Mouse (Mus musculus) adrenal gland (tissue): Measurements from ENCODE around the gene Rps6kl1.

ENCODE experiments used
- intact Hi-C: fragments of 180-260 bp; cut with DNase I; formaldehyde crosslinking; loops from one replicate; pipeline ENCODE4 v1.15.1; 2025
- long read RNA-seq, 2 experiments: library from polyadenylated mRNA; unstranded; transcript quantifications; one replicate each; pipeline ENCODE4 v2.0.0; 2020; ENCODE audit warnings: borderline replicate concordance in 1 of 2; ENCODE audit not compliant: insufficient replicate concordance in 1 of 2

The Rps6kl1 gene
- long read RNA-seq, experiment 1, partial matches to known transcripts: 2 of 2 reads
- long read RNA-seq, experiment 1, other reads (novel, unspliced or antisense): 0 of 2 reads
- long read RNA-seq, experiment 2: 0 reads

DNA sequence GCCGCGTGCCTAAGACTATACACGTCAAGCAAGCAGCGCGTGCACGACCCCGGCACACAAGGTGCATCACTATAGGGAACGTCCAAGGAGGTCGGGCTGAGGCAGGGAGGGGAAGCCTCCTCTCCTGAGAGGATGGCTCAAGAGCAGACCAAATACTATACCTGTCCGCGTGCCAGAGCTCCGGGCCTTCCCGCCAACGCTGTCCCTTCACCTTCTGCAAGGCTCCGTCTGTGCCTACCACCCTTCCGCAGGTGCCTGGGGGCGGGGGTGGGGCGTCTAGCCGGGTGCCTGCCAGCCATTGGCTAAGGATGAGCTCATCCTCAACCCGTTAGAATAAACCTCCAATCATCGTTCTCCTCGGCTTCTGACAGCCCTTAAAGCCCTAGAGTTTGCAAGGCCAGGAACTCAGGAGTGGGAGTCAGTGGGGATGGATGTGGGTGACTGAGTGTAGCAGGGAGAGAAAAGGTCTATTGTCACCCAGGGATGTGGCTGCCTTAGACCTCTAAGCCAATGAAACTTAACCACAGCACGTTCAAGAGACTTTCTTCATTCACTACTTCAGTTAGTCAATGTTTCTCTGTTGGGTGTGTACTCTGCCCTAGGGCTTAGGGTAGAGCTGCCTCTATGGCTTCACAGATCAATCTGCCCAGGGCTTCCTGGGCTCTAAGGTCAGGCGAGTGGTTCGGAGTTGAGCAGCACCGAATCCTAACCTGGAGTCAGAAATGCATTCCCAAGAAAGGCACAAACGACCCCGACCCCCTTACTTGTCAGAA lies at the start of gene Rps6kl1:
TSS of gene Rps6kl1 (minus strand) at position 263 of the 773 bp plus-strand sequence.
- intact Hi-C loops: no loop called here

DNA sequence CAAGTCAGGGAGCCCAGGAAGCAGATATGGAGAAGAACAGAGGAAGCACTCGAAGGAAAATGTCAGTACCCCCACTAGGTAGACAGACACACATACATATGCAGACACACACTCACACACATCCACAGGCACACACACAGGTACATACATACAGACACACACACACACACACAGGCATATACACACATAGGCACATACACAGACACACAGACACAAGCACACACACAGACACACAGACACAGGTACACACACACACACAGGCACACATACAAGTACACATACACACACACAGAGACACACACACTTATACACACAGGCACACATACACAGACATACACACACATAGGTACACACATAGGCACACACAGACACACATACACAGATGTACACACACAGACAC lies 48.9 kb upstream of the Rps6kl1 start:
- intact Hi-C loops: no loop called here

DNA sequence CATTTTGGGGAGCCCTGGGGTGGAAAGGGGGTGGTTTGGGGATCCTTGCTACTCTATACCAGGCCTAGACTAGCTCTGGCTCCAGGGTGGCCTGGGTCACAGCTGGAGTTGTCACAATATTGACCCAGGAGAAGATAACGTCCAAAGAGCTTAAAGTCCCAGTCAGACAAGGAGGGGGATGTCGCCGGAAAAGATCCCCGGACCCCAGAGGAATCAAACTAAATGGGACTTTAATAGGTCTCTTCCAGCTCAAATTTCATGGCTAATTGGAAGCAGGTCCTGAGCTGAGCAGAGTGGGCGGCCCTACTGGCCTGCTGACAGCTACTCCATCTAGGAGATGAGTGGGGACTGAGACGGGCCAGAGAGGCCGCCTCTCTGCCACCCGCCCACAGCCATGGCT lies 46.9 kb upstream of the Rps6kl1 start:
- intact Hi-C loops: no loop called here

DNA sequence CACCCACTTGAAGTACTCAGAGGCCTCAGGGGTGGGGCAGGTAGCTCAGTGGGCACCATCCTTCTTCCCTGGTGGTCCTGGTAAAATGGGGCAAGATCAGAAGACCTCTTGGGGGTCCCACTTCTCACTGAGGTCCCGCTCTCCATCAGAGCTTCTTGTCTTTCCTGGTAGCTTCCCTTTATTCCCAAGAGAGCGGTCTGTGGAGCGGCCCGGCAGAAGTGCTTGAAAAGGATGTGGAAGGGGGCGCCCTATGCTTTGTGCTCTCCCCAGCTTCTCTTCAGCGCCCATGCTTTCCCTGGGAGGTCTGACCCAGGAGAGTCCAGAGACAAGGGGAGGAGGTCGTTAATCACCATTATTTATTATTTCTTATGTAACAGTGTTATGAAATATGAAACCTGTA lies 46.3 kb upstream of the Rps6kl1 start:
- intact Hi-C loops: no loop called here

DNA sequence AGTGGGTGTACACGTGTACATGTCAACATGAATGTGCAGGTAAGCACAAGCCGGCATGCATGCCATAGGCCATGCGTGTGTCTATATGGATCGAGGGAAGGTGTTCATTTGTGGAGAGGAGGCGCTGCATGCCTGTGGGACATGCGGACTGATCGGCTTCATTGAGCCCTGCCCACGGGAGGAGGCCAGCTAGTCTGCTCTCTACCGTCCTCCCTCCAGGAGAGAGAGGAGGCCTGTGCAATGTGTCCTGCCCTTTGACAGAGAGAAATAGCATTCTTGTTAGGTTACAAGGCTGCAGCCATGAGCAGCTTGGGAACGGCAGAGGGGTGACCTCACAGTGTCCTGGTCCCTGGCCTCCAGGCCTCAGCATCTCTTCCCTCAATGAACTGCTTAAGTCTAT lies 45.1 kb upstream of the Rps6kl1 start:
- intact Hi-C loops: no loop called here

DNA sequence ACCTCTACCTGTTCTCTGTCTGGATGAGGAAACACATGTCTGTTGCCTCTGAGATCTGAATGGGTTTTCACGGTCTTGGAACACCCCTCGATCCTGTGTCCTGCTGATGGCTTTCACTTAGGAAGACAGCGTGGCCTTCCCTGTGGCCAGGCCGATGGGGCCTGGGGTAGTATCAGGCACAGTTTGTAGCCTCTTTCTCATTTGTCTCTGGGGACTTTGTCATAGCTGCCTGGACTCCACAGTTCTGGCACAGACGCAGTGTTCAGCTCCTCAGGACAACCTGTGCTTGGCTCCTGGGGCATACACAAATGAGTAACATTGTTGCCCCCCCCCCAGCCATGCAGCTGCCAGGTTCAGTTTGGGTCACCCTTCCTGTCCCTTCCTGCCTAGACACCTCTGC lies 44.0 kb upstream of the Rps6kl1 start:
- intact Hi-C loops: no loop called here

DNA sequence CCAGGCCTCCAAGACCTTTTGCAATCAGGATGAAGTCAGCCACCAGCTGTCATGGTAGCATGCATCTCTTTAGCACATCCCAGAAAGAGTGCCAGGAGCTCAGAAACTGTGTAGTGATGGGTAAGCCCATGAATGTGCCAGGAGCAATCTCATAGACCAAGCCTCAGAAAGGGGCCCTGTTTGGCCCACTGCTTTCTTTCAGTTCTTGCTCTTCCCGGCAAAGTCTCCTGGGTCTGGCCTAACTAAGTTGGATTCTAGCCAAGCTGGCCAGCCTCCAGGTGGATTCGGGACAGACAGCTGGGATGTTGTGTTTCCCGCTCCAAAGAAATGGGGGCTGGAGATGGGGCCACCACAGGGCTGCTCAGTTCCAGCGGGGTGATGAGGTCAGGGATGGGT lies 43.6 kb upstream of the Rps6kl1 start:
- intact Hi-C loops: no loop called here

DNA sequence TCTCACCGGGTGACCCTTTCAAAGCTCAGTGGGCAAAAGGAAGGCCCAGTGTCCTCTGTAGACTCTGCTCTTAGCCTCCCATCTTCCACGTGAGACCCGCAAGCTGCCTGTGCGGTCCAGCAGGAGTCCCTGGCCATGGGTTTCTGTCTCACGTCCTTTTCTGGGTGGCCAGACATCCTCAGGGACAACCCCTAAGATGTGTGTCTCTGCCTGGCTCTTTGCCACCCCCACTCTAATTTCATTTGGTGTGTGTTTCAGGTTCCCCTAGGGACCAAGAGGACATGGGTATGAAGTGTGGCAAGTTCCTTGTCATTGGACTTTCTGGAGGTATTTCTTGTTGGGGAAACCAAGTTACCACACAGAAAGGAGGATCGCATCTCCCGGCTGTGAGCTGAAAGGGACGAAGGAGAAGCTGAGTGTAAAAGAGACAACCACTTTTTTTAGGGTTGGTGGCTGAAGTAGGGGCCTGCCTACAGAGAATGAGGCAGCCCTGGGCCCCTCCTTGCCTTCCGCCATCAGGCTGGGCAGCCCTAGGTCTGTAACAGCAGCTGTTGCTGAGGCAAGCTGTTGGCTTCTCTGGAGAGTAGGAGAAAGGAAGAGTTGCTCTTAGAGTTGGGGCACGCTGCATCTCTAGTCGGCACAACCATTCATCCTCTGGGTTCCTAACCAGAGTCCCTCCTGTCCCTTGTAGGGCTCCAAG lies 43.0 kb upstream of the Rps6kl1 start:
- intact Hi-C loops: no loop called here

DNA sequence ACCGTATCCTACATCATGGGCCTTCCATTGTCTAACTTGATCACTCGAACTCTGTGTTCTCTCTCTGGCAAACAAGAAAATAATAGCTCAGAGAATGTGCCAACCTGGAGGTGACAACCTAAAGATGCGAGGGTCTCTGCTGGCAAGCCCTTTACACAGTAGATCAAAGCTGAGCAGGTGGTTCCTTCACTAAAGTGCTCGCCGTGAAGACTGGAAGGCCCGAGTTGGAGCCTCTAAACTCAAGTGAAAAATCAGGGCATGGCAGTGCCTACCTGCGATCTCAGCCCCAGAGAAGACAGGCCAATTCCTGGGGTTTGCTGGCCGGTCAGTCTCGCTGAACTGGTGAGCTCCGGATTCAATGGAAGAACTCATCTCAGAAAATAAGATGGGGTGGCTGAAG lies 42.1 kb upstream of the Rps6kl1 start:
- intact Hi-C loops: no loop called here

DNA sequence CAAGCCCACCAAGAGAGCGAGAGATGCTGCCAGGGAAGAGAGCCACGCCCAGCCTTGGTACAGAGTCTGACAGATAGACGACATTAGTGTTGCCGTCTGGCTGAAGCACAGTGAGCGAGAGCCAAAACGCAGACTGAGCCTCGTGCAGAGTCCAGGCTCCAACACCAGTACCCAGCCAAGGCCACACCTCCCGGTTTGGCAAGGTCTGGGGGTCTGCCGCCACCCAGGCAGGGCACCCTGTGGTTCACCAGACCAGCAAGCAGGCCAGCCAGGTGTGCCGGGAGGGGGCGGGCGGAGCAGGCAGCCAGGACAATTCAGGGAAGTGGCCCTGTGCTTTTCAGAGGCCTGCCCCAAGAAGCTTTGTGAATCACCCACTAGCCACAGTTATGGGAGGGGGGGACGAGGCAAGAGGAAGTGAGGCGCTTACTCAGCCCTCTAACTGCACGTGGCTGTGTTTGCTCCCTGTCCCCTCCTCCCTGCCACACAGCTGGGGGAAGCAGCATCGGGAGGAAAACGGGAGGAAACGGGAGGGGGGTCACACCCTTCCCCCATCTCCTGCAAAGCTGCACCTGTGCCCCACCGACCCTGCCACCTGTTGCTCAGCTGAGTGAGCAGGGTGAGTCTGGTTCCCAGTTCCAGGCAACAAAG lies 41.5 kb upstream of the Rps6kl1 start:
- intact Hi-C loops: no loop called here

DNA sequence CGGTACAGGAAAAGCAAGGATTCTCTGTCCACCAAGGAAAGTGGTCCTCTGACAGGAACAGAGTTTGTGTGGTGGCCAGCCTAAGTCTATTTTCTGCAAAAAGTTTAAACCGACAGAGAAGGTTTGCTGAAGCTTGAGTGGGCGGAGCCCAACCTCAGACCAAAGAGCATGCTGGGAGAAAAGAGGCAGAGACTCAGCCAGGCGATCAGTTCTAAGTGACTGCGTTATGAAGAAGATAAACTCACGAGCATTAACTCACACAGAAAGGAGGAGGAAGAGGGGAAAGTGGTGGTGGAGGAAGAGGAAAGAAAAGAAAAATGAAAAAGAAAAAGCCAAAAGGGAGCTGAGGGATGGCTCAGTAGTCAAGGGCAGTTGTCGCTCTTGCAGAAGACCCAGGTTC lies 39.2 kb upstream of the Rps6kl1 start:
- intact Hi-C loops: no loop called here

DNA sequence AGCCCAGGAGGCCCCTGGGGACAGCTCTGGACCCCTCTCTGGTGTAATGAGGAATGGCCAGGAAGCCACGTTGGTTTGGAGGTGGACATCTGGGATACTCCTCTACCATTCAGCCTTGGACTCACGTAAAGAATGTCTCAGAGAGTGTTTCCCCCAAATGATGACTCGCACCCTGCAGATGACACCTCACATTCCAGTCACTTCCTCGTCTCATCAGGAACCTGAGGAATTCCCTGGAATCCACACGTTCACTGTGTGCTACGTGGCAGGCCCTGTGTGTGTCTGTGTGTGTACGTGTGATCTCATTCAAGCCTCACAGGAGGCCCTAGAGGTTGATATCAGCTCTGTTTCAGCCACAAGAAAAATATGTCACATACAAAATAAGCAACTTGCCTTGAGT lies 35.3 kb upstream of the Rps6kl1 start:
- intact Hi-C loops: no loop called here

DNA sequence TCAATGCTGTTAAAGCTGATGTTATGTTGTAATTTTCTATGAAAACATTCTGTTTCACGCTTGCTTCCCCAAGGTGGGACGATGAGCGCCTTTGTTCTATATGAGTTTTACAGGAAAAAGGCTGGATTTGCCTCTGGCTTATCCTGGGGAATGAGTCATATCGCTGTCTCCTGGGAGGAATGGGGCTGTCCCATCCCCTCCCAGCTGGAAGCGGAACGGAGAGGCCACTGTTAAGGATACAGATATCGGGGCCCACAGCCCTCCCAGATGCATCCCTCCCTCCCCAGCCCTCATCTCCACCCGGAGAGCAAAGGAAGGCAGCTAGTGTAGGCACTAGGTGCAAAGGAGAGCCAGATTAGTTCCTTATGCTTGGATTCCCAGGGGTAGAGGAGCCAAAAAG lies 34.7 kb upstream of the Rps6kl1 start:
- intact Hi-C loops: no loop called here

DNA sequence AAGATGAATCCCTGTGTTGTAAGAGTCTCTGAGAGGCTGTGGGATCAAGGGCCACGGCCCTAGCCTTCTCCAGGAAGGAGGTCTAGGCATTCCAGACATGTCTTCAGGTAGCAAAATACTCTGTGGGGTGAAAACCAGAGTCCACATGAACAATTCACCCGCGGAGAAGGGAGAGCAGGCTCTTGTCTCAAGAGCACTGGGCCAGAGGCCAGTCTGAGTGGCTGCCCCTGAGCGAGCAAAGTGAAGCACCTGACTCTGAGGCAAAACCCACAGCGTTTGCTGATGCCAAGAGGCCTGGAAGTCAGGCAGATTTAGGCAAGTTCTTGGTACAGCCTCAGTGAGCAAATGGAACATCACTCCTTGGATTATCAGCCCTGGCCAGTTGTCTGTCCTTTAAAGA lies 33.1 kb upstream of the Rps6kl1 start:
- intact Hi-C loops: no loop called here

DNA sequence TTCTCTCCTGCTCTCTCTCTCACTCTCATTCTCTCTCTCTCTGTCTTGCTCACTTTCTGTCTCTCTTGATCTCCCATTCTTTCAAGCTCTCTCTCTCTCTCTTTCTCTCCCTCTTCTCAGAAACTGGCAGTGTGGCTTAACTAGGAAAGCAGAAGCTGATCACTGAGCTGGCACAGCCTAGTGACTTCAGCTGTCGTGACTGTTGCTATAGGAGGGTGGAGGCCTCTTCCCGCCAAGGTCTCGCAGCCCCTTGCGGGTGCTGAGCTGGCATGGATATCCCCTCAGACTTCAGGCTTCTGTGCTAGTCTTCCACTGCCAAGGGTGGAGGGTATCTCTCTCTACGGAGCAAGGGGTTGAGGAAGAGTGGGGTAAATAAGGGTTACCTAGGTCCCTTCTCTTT lies 31.8 kb upstream of the Rps6kl1 start:
- intact Hi-C loops: no loop called here

DNA sequence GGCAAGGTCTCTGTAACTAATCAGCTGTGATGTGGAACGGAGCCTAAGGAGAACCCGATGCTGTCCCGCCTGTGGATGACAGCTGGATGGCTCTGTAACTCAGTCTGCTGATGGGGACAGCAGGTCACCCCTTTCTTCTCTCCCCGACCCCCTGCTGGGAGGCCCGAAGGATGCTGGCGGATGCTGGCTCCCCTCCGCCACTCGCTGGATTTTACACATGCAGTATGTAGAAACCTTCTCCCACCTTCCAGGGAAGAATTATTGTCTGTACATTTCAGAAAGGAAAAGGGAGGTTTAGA lies 31.2 kb upstream of the Rps6kl1 start:
- intact Hi-C loops: no loop called here

DNA sequence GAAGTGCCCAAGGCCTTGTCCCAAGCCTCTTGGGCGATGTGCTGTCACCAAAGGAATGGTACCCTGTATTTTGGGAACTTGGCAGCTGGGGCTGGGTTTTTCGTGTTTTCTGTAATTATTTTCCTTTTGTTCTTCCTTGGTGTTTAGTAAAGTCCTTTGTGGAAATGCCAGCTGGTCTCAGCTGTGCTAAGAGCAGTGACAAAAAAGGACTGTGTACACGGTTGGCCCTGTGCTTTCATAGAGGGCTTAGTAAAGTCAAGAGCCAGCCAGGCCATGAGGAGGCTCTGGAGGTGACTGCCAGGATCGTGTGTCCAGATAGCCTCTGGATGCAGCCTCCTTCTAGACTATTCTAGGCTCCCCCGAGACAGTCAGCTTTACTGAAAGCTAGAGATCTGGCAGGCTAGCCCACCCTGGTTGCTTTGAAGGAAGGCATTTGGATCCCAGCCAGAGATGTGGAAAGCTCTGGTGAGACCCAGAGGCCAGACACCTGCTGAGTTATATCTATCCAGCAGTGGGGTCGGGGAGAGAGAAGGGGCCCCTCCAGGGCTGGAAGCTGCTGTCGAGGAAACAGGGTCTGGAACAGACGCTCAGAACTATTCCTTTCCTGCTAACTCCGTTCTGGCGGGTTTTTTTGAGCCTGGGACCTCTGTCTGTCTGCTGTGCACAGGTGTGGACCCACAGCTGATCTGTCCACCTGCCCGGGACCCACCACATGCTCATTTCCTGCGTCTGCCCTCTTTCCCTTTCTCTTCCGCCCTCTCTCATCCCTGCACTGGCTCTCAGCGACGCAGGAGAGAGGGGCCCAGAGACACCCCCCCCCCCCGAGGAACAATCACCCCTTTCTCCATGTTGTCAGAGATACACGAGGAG lies 30.6 kb upstream of the Rps6kl1 start:
- intact Hi-C loops: no loop called here

DNA sequence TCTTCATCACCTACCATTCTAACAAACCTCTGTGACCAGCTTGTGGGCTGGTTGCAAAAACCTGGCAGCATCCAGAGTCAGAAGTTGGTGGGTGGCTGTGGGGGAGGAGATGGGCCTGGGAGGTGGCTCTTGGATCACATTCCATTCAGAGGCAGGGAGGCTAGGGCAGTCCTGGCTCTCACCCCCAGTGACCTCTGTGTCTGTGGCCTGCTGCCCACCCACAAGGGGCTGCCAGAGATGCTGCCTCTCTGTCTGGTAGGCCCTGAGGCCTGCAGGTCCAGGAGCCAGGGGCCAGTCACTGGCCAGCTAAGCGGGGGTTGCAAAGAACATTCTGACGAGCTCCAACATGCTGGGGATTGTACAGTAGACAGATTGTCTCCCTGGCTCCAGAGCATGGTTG lies 27.2 kb upstream of the Rps6kl1 start:
- intact Hi-C loops: no loop called here

DNA sequence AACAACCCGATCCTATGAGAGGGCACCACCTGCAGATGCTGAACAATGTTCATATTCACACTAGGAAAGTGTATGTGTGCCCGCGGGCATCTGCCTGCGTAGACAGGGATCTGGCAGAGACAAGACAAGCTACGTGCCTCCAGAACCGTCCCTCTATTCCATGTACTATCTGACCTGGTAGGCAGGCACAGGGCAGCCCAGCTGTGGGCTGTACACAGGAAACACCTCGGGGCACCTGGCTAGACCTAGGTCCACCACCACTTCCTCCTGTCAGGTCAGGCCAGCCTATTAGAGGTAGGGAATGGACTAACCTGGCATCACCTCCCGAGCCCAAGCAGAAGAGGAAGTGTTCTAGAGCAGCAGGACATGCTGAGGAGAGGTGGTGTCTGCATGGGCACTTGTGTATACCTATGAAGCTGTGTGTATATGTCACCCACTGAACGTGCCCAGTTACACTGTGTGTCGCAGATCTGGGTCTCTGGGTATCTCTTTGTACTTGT lies 26.7 kb upstream of the Rps6kl1 start, which contains the start of gene Pgf:
TSS of gene Pgf (minus strand) at position 51 of the 500 bp plus-strand sequence.
- intact Hi-C loops: no loop called here

DNA sequence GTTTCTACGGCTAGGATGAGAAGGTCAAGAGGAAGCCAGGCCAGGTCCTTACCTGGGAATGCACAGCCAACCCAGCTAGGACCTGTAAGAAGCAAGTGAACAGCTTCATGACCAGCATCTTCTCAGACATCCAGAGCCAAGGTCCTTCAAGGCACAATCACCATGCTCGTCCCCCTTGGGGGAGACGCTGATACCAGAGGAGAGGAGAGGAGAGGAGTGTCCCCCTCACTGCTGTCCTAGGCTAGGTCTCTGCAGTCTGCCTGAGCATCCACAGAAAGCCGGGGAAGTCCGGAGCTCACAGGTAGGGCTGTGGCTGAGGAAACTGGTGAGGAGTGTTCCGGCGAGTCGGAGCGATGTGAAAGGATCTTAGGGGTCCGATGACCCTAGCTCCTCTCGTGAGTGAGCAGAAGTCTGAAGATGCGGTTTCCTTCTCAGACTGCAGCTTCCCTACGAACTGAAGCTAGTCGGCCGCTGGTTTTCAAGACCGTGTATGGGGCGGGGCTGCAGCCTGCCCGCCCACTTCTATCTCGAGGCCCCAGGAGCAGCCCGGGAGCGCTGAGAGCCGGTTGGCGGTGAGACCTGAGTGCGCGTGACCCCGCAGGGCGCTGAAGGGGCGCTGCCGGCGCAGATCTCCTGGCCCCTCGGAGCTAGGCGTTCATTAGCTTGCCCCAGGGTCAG lies 25.9 kb upstream of the Rps6kl1 start:
- intact Hi-C loops: no loop called here
